Mouse (Mus musculus) liver, adult 2 months (tissue): ENCODE measurements around the gene Rbm15b.

Experiments used
- CTCF ChIP-seq: fragments of 200-500 bp; IDR thresholded peaks from 2 replicates; pipeline ENCODE4 v1.5.1; 2011; ENCODE audit warnings: low read depth, low read length, control low read depth
- POLR2A ChIP-seq: fragments of 200-500 bp; IDR thresholded peaks from 2 replicates; pipeline ENCODE4 v1.6.1; 2011; ENCODE audit warnings: low read length, control low read depth; ENCODE audit not compliant: insufficient read depth; ENCODE audit errors: extremely low read depth

DNA sequence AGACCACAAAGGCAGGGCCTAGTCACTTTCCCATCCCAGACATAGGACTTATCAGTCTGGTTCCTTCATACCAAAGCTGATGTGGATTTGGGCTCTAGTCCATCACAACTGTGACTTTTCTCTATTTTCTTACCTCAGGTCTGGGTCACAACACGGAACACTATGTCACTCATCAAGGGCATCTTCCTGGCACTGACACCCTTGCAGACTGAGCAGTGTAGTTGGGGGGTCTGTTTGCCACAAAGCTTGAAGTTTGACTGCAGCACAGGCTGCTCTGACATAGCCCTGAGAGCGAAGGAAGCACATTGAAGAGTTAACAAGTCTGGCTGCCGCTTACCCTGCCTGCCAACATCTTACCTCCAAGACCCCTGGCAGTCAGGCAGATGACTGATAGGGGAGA, 4.1 kb downstream of the Rbm15b start:
- TF ChIP-seq POLR2A (no peak), CTCF (no peak)
